ENCODE assay signal across 8 mouse cellular contexts in the genomic region with DNA sequence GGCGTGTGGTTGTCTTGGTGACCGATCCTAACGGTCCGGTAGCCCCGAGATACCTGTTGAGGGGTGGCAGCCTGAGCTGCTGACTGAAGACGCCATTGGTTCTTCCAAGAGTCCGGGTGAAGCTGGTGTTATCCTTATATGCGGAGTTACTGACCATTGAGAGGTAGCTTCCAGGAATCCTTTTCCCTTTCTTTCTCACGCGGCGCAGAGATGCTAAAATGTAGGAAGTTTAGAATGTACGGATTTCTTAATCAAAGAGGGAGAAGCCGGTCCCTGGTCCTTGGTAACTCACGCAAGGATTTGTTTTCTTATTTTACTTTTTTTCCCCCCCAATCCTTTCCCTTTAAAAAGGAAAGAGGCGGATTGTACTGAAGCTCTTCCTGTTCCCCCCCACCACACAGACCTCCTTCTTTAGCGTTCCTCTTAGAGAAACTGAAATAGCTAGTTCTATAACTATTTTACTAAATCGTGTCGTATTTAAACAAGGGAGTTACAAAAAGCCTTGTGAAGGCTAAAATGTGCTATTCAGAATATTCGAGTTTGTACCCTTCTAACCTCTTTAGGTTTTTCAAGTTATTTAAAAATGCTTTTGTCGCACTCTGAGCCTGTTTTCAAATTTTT. TPM values are rescaled to one million over a fixed set of nuclear protein-coding genes. Genes with fewer than 3 reads are reported as not detected.
DNase-seq lines count a peak whose midpoint lies in the region; ATAC-seq and TF ChIP-seq lines count a peak whose summit lies in the region.

No protein-coding gene starts in this region.

- no peak for DNase-seq in heart, adult 2 months
- no peak for DNase-seq in heart, postnatal 10 days
- peak; percentile 44 for DNase-seq in CH12.LX (ENCODE audit: extremely low read depth)
- DNase-seq in limb, embryonic 10.5 days (ENCODE audit: low spot score) = no peak
- no peak for DNase-seq in urinary bladder, postnatal 14 days (ENCODE audit: low spot score)
- no peak for DNase-seq in urinary bladder, adult 2 months (ENCODE audit: low spot score)

- peak overlapping the region; percentile 72 for H3K9ac ChIP-seq in heart, adult 2 months (ENCODE audit: low read depth, low read length)
- H3K9ac ChIP-seq in CH12.LX (ENCODE audit: insufficient read depth, low read depth) = peak overlapping the region; percentile 88

- intact Hi-C loops in heart, adult 2 months (cut with DNase I) = loop anchor here (1.0 kb wide), 1 partner anchor 54 kb away; the partner anchor contains the start of genes Bora and Mzt1
- intact Hi-C loops in heart, postnatal 10 days (cut with DNase I) = loop anchor here (5.0 kb wide), 1 partner anchor 53 kb away; the partner anchor contains the start of genes Bora and Mzt1

- no peak for TF ChIP-seq EP300 in heart, adult 2 months (IDR thresholded peaks at IDR 0.05; ENCODE audit: insufficient read depth, low read depth, low read length)
- no peak for TF ChIP-seq EP300 in CH12.LX (IDR thresholded peaks at IDR 0.05; ENCODE audit: low read length)

- TF ChIP-seq CTCF in heart, adult 2 months (IDR thresholded peaks at IDR 0.05) = no peak
- TF ChIP-seq CTCF in CH12.LX (conservative IDR thresholded peaks at IDR 0.05 in 1 of 2, IDR thresholded peaks at IDR 0.05 in 1 of 2; ENCODE audit: low read depth in 2 of 2, low read length in 2 of 2) = no peak

- no peak for TF ChIP-seq RAD21 in CH12.LX (IDR thresholded peaks at IDR 0.05; ENCODE audit: low read depth, low read length)

- H3K9me3 ChIP-seq in CH12.LX (replicated peaks; ENCODE audit: low read length) = no peaks in the 10 kb centered on the region
- H3K9me3 ChIP-seq in limb, embryonic 10.5 days (replicated peaks) = no peaks in the 10 kb centered on the region

- in situ Hi-C loops in CH12.LX (cut with MboI; ENCODE audit: low pct_ligation_motif_present, low pct_unique_long_range_greater_than_20kb, low sequenced_read_pairs) = no loop called here

- H3K27me3 ChIP-seq in heart, adult 2 months (ENCODE audit: control insufficient read depth, insufficient read depth, low read length) = no peaks in the 10 kb centered on the region
- H3K27me3 ChIP-seq in CH12.LX (replicated peaks) (no peaks in the 10 kb centered on the region), myocyte (ENCODE audit: control insufficient read depth, insufficient read depth, insufficient read length) (no peaks in the 10 kb centered on the region)
- no peaks in the 10 kb centered on the region for H3K27me3 ChIP-seq in limb, embryonic 10.5 days (ENCODE audit: low read depth, poor library complexity, severe bottlenecking)

- no peaks in the 10 kb centered on the region for H3K4me1 ChIP-seq in heart, adult 2 months (ENCODE audit: control insufficient read depth, insufficient read depth, low read length)
- peaks cover 7 to 19% of the 10 kb centered on the region in 2 experiments; a peak in 3 of 4 replicates for H3K4me1 ChIP-seq in CH12.LX (ENCODE audit: control insufficient read depth in 1 of 2, insufficient read depth in 2 of 2)
- peaks cover 10% of the 10 kb centered on the region for H3K4me1 ChIP-seq in limb, embryonic 10.5 days

- peaks cover 1% of the 10 kb centered on the region; the same call in 1 of the 2 replicates for H3K79me2 ChIP-seq in heart, adult 2 months (replicated peaks; ENCODE audit: control insufficient read depth, insufficient read depth, low read length)
- peaks cover 37% of the 10 kb centered on the region for H3K79me2 ChIP-seq in CH12.LX (replicated peaks; ENCODE audit: control insufficient read depth, extremely low read depth, insufficient read depth, poor library complexity, severe bottlenecking)
- peaks cover 38% of the 10 kb centered on the region for H3K79me2 ChIP-seq in myocyte (ENCODE audit: control insufficient read depth, insufficient read depth)

- peak; percentile 10; the same call in 1 of the 2 replicates for ATAC-seq in erythroblast, adult 5-6 weeks (replicated peaks; ENCODE audit: low FRiP score, poor library complexity, severe bottlenecking)

- 4% methylated on average over 20 of the region's 20 CpGs for WGBS in heart, adult 2 months
- 7% methylated on average over 20 of the region's 20 CpGs for WGBS in limb, embryonic 10.5 days

- peak overlapping the region; percentile 95 for H3ac ChIP-seq in myocyte (ENCODE audit: control insufficient read depth, insufficient read length)

- dilution Hi-C loops in CH12.LX (cut with MboI; ENCODE audit: extremely low pct_ligation_motif_present, extremely low pct_unique_long_range_greater_than_20kb, low sequenced_read_pairs) = no loop called here

- H3K27ac ChIP-seq in heart, adult 2 months = peak overlapping the region; percentile 73
- no peak overlapping the region for H3K27ac ChIP-seq in CH12.LX (ENCODE audit: insufficient read depth, low read depth)
- H3K27ac ChIP-seq in limb, embryonic 10.5 days = peak overlapping the region; percentile 95

- H3K36me3 ChIP-seq in heart, adult 2 months (ENCODE audit: control insufficient read depth, insufficient read depth, low read length) = peaks cover 2% of the 10 kb centered on the region
- H3K36me3 ChIP-seq in CH12.LX (replicated peaks in 1 of 2; ENCODE audit: control insufficient read depth in 1 of 2, insufficient read depth in 1 of 2, low read length in 1 of 2) (peaks cover 53 to 69% of the 10 kb centered on the region in 2 experiments), myocyte (ENCODE audit: control insufficient read depth, insufficient read depth) (peaks cover 27% of the 10 kb centered on the region)
- H3K36me3 ChIP-seq in limb, embryonic 10.5 days = peaks cover 69% of the 10 kb centered on the region

- H3K4me3 ChIP-seq in heart, adult 2 months = peak overlapping the region; percentile 93
- H3K4me3 ChIP-seq in CH12.LX (replicated peaks in 1 of 3; ENCODE audit: low read depth in 2 of 3, low read length in 2 of 3, poor library complexity in 1 of 3) (peak overlapping the region; percentile 73 to 99 (median 96)), myocyte (peak overlapping the region; percentile 49)
- H3K4me3 ChIP-seq in limb, embryonic 10.5 days = peak overlapping the region; percentile 98

- TF ChIP-seq POLR2A in heart, adult 2 months (IDR thresholded peaks at IDR 0.05; ENCODE audit: insufficient read depth, low read depth, low read length) = no peak
- TF ChIP-seq POLR2A in CH12.LX (IDR thresholded peaks at IDR 0.05; ENCODE audit: low read depth, low read length) (no peak; the same call in 1 of the 2 replicates), myocyte (IDR thresholded peaks at IDR 0.05; ENCODE audit: insufficient read length, low read depth) (no peak)

- H3K4me2 ChIP-seq in CH12.LX (ENCODE audit: insufficient read depth, low read depth, poor library complexity, severe bottlenecking) = peak overlapping the region; percentile 66
- H3K4me2 ChIP-seq in myocyte (ENCODE audit: low read depth) = peak overlapping the region; percentile 65

TF ChIP-seq in myocyte, 11 proteins besides CTCF, POLR2A, EP300 and RAD21 (continues in another document):
- TF ChIP-seq CEBPB (IDR thresholded peaks at IDR 0.05; ENCODE audit: insufficient read depth, poor library complexity, severe bottlenecking) = no peak

RNA-seq across cellular contexts. Expression of gene Dis3, which starts 0.5 kb away (rescaled TPM):
- total RNA-seq in heart, adult 2 months (2021) = 10 to 100 TPM in 1 of 2 experiments, 1 to 10 TPM in 1; 9.8 to 10.5 TPM
- polyA plus RNA-seq in heart, adult 2 months (2012; rRNA removed) = 3.0 and 5.5 TPM in 2 replicates
- 10 to 100 TPM; 14.6 to 16.9 TPM for total RNA-seq in heart, postnatal 10 days (2021)
- 33.9 and 47.4 TPM in 2 replicates for total RNA-seq in CH12.LX (2012; rRNA removed)
- 69.4 and 78.5 TPM in 2 replicates for total RNA-seq in CH12.LX (2014; rRNA removed)
- polyA plus RNA-seq in CH12.LX (2012; ENCODE audit: insufficient read length, low read depth) = 92.6 and 98.9 TPM in 2 replicates
- total RNA-seq in erythroblast, adult 5-6 weeks (2015; ENCODE audit: low replicate concordance) = 7.3 and 12.7 TPM in 2 replicates
- total RNA-seq in erythroblast, adult 5-6 weeks (2017; ENCODE audit: low replicate concordance) = 8.9 and 9.8 TPM in 2 replicates
- polyA plus RNA-seq in limb, embryonic 10.5 days (2016; fragmentation: Nextera tagmentation; extraction: Ambion mirVana) = 46.5 and 47.4 TPM in 2 replicates
- 12.3 TPM for polyA plus RNA-seq in myocyte (2012; fragmentation: generic; extraction: Trizol)
- 13.0 and 14.0 TPM in 2 replicates for polyA plus RNA-seq in urinary bladder, adult 2 months (2012; rRNA removed)

RNA-seq across cellular contexts. Expression of gene Pibf1, which starts 0.9 kb away (rescaled TPM):
- 1 to 10 TPM; 6.5 to 7.2 TPM for total RNA-seq in heart, adult 2 months (2021)
- polyA plus RNA-seq in heart, adult 2 months (2012; rRNA removed) = 1.8 and 4.0 TPM in 2 replicates
- 1 to 10 TPM; 7.7 to 9.2 TPM for total RNA-seq in heart, postnatal 10 days (2021)
- total RNA-seq in CH12.LX (2012; rRNA removed) = 13.9 and 17.7 TPM in 2 replicates
- 24.7 and 29.2 TPM in 2 replicates for total RNA-seq in CH12.LX (2014; rRNA removed)
- polyA plus RNA-seq in CH12.LX (2012; ENCODE audit: insufficient read length, low read depth) = 11.8 and 12.8 TPM in 2 replicates
- total RNA-seq in erythroblast, adult 5-6 weeks (2015; ENCODE audit: low replicate concordance) = 9.6 and 14.2 TPM in 2 replicates
- 7.3 and 11.7 TPM in 2 replicates for total RNA-seq in erythroblast, adult 5-6 weeks (2017; ENCODE audit: low replicate concordance)
- polyA plus RNA-seq in limb, embryonic 10.5 days (2016; fragmentation: Nextera tagmentation; extraction: Ambion mirVana) = 20.1 and 21.7 TPM in 2 replicates
- polyA plus RNA-seq in myocyte (2012; fragmentation: generic; extraction: Trizol) = 2.5 TPM
- 7.8 and 8.2 TPM in 2 replicates for polyA plus RNA-seq in urinary bladder, adult 2 months (2012; rRNA removed)

RNA-seq across cellular contexts. Expression of gene Bora, which starts 54.1 kb away (rescaled TPM):
- total RNA-seq in heart, adult 2 months (2021) = under 1 TPM; 0.73 to 0.82 TPM
- polyA plus RNA-seq in heart, adult 2 months (2012; rRNA removed) = 0.47 TPM in 2 replicates
- total RNA-seq in heart, postnatal 10 days (2021) = 1 to 10 TPM; 5.3 to 7.1 TPM
- total RNA-seq in CH12.LX (2012; rRNA removed) (27.9 and 31.0 TPM in 2 replicates), CH12.LX (2014; rRNA removed) (44.7 and 51.8 TPM in 2 replicates)
- polyA plus RNA-seq in CH12.LX (2012; ENCODE audit: insufficient read length, low read depth) (47.6 and 49.3 TPM in 2 replicates), myocyte (2012; fragmentation: generic; extraction: Trizol) (4.3 TPM)
- total RNA-seq in erythroblast, adult 5-6 weeks (2015; ENCODE audit: low replicate concordance) = 11.9 and 12.5 TPM in 2 replicates
- 11.4 and 11.5 TPM in 2 replicates for total RNA-seq in erythroblast, adult 5-6 weeks (2017; ENCODE audit: low replicate concordance)
- 85.2 and 99.4 TPM in 2 replicates for polyA plus RNA-seq in limb, embryonic 10.5 days (2016; fragmentation: Nextera tagmentation; extraction: Ambion mirVana)
- 3.6 and 3.9 TPM in 2 replicates for polyA plus RNA-seq in urinary bladder, adult 2 months (2012; rRNA removed)

RNA-seq across cellular contexts. Expression of gene Mzt1, which starts 54.1 kb away (rescaled TPM):
- total RNA-seq in heart, adult 2 months (2021) = 10 to 100 TPM; 38.2 to 42.3 TPM
- 18.8 and 42.9 TPM in 2 replicates for polyA plus RNA-seq in heart, adult 2 months (2012; rRNA removed)
- 10 to 100 TPM; 35.6 to 44.1 TPM for total RNA-seq in heart, postnatal 10 days (2021)
- 24.4 and 26.2 TPM in 2 replicates for total RNA-seq in CH12.LX (2012; rRNA removed)
- 127 and 132 TPM in 2 replicates for total RNA-seq in CH12.LX (2014; rRNA removed)
- 36.7 and 41.0 TPM in 2 replicates for polyA plus RNA-seq in CH12.LX (2012; ENCODE audit: insufficient read length, low read depth)
- 35.5 and 49.0 TPM in 2 replicates for total RNA-seq in erythroblast, adult 5-6 weeks (2015; ENCODE audit: low replicate concordance)
- 28.9 and 33.7 TPM in 2 replicates for total RNA-seq in erythroblast, adult 5-6 weeks (2017; ENCODE audit: low replicate concordance)
- polyA plus RNA-seq in limb, embryonic 10.5 days (2016; fragmentation: Nextera tagmentation; extraction: Ambion mirVana) = 89.5 and 104 TPM in 2 replicates
- 11.2 TPM for polyA plus RNA-seq in myocyte (2012; fragmentation: generic; extraction: Trizol)
- 34.4 and 36.6 TPM in 2 replicates for polyA plus RNA-seq in urinary bladder, adult 2 months (2012; rRNA removed)
